Mouse (Mus musculus) C2C12 (cell line): ENCODE data around the gene Jak3.

Experiments
- CEBPB ChIP-seq: IDR thresholded peaks from one replicate; pipeline ENCODE4 v1.6.1; 2011; ENCODE audit warnings: low read depth, mild to moderate bottlenecking, control low read depth, moderate library complexity
- CTCF ChIP-seq: IDR thresholded peaks from one replicate; pipeline ENCODE4 v1.5.1; 2011; ENCODE audit not compliant: control insufficient read depth, insufficient read depth, insufficient read length
- FOSL1 ChIP-seq: IDR thresholded peaks from one replicate; pipeline ENCODE4 v1.8.0; 2011; ENCODE audit warnings: mild to moderate bottlenecking, low read length; ENCODE audit not compliant: poor library complexity, insufficient read depth, severe bottlenecking
- MAX ChIP-seq: IDR thresholded peaks from one replicate; pipeline ENCODE4 v1.6.1; 2011; ENCODE audit warnings: mild to moderate bottlenecking, control low read depth
- MYOD1 ChIP-seq: IDR thresholded peaks from one replicate; pipeline ENCODE4 v1.6.1; 2011; ENCODE audit warnings: low read depth; ENCODE audit not compliant: control insufficient read depth, insufficient read length
- MYOG ChIP-seq: IDR thresholded peaks from one replicate; pipeline ENCODE4 v1.6.1; 2011; ENCODE audit not compliant: control insufficient read depth, insufficient read length; ENCODE audit errors: extremely low read depth
- USF1 ChIP-seq: IDR thresholded peaks from one replicate; pipeline ENCODE4 v1.6.1; 2011; ENCODE audit warnings: low read depth, mild to moderate bottlenecking, control low read depth, moderate library complexity

GRCm38 (mm10) chr8:71693166-71694041, 17.3 kb downstream of the Jak3 start:
- TF ChIP-seq CTCF (no peak), MAX (no peak), USF1 (no peak), CEBPB (no peak), FOSL1 (no peak), MYOD1 (no peak), MYOG (no peak)
